Mouse (Mus musculus) liver, adult 2 months (tissue): Measurements from ENCODE around the gene Gm2a.

ENCODE experiments used
- CTCF ChIP-seq: fragments of 200-500 bp; IDR thresholded peaks from 2 replicates; pipeline ENCODE4 v1.5.1; 2011; ENCODE audit warnings: low read depth, low read length, control low read depth
- POLR2A ChIP-seq: fragments of 200-500 bp; IDR thresholded peaks from 2 replicates; pipeline ENCODE4 v1.6.1; 2011; ENCODE audit warnings: low read length, control low read depth; ENCODE audit not compliant: insufficient read depth; ENCODE audit errors: extremely low read depth

GRCm38 (mm10) chr11:55116004-55116403, 18.1 kb downstream of the Gm2a start:
- TF ChIP-seq CTCF (no peak), POLR2A (no peak)
